Mouse (Mus musculus) T-helper 2 cell (primary cell): ENCODE measurements around the gene Ccl1.

Experiments used
- in situ Hi-C: fragments of 300-600 bp; cut with MboI, MseI; formaldehyde crosslinking; loops from one replicate; pipeline ENCODE4 v1.15.1; 2025; ENCODE audit warnings: high pct_unique_total_duplicates

Ccl1 gene

DNA sequence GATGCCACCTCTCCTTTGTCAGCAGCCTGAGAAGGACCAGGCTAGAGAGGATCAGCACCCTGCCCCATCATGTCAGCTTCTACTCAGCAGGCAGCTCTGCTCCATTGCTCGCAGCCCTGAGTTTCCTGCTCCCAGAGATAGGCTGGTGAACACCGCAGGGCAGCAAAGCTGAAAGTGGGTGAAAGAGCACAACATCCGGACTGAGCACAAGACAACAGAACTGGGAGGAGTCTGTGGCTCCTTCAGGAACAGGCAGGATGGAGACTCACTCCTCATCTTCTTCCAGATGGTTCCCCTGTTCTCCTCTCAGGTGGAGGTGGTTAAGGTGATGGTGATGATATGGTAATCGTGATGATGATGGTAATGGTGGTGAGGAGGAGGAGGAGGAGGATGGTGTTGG is at the start of gene Ccl1:
TSS of gene Ccl1 (minus strand) at position 101 of the 400 bp plus-strand sequence.
- in situ Hi-C loops, result no loop called here

DNA sequence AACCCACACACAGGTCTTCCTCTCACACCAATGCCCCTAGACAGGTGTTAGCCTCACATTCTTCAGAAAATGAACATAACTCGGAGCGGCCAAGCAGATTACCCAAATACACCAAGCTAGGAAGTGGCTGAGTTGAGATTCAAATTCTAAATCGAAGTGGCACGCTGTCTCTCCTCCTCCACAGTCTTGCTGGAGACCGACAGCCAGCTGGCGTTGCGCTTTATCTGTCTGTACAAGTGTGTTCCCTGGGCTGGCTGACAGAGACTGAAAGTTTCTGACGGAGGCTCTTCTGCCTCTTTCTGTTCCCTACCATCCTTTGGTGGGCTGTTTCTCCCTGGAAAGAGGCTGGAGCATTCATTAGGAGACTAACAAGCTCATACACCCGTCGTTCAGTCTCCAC is 45.5 kb upstream of the Ccl1 start:
- in situ Hi-C loops, result no loop called here

DNA sequence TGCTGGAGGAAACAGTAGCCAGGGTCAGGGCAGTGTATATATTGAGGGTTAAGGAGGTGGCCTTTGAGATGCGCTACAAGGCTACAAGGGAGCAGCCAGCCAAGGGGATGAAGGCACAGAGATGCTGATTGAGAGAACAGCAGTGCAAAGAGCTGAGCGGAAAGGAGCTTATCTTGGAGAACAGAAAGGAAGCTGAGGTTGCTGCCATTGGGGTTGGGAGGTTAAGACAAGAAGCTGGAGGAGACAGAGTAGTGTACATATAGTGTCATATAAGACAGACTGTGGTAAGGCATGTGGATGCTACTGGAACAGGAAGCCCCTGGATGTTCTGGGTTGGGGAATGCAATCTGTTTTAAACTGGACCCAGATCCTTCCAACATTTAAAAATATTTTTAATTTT is 35.4 kb upstream of the Ccl1 start:
- in situ Hi-C loops, result no loop called here

GRCm38 (mm10) chr11:82340416-82340815 is 34.9 kb upstream of the Ccl1 start:
- in situ Hi-C loops, result no loop called here

GRCm38 (mm10) chr11:82339921-82340401 is 34.5 kb upstream of the Ccl1 start:
- in situ Hi-C loops, result no loop called here

- in situ Hi-C loops, result no loop called here
These were observed 7.7 kb upstream of the Ccl1 start for GRCm38 (mm10) chr11:82313153-82313552.

GRCm38 (mm10) chr11:82310336-82311045 is 5.0 kb upstream of the Ccl1 start:
- in situ Hi-C loops, result no loop called here

DNA sequence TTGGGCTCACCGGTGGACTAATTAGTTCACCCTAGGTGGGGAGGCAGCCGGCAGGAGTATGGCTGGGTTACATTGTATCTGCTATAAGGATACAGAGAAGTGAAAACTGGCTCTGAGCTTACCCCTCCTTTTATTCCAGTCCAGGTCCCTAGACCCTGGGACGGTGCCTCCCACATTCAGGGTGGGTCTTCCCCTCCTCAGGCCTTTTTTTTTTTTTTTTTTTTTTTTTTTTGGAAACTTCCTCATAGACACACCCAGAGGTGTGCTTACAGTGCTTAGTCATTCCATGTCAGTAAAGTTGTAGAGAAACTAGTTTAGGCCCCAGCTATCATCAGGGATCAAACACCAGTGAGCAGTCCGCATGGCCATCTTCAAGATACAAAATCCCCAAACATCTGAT is 7.6 kb downstream of the Ccl1 start:
- in situ Hi-C loops, result no loop called here

DNA sequence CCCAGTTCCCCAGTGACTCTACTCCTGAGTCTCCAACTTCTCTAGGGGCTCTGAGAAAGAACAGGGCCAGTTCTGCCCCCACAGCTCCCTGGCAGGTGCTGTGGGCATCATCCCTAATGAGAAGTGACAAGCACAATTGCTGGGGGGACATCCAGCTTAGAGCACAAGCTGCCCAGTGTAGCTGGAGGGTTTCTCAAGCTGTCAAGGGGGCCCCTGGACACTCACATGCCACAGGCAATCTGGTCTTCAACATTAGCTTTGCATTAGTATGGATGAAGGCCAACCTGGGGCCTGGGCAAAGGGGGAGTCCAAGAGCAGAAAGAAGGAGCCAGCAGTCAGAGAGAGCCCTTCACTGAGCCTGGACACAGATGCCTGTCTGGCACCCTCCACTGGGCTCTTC is 14.6 kb downstream of the Ccl1 start:
- in situ Hi-C loops, result no loop called here

GRCm38 (mm10) chr11:82274149-82274812 is 31.2 kb downstream of the Ccl1 start:
- in situ Hi-C loops, result no loop called here

DNA sequence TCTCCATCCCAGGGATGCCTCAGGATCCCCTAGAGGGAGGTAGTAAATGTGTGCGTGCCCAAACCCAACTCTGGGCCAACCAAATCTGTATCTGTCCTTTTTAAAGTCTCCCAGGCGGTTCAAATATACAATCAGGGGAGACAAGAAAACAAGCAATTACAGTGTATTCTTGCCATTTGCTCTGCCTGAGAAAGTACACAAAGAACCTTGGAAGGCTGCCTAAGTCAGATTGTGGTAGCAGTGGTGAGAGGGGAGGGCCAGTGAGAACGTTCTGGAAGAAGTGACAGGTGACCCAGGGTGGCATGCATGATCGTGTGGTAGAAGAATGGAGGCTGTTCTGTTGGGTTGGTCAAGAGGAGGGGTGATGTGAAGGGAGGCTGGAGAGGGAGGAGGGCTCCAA is 46.4 kb downstream of the Ccl1 start:
- in situ Hi-C loops, result no loop called here

- in situ Hi-C loops, result no loop called here
These were observed 49.9 kb downstream of the Ccl1 start for GRCm38 (mm10) chr11:82255601-82256000.

- in situ Hi-C loops, result loop anchor here (5.0 kb wide), 1 partner anchor 134 kb away; the partner anchor contains the start of gene Tmem132e
These were observed 52.1 kb downstream of the Ccl1 start for GRCm38 (mm10) chr11:82253421-82253820.

DNA sequence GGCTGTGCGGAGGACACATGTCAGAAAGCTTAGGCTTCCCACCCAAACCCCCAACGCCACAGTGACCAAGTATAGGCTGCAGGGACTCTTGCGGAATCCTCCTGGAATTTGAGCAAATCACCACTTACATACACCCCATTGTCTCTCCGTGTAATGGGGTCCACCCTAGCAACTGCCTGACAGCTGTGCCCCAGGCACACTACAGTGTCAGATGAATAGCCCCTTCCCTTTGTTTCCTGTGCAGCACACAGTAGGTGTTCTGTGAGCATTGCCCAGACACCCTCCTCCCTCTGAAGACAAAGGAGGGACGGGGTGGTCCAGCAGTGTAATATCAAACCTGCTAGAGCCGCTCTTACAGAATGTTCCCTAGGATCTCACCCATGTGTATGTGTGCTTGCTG is 54.2 kb downstream of the Ccl1 start:
- in situ Hi-C loops, result loop anchor here (5.0 kb wide), 1 partner anchor 136 kb away; the partner anchor contains the start of gene Tmem132e

DNA sequence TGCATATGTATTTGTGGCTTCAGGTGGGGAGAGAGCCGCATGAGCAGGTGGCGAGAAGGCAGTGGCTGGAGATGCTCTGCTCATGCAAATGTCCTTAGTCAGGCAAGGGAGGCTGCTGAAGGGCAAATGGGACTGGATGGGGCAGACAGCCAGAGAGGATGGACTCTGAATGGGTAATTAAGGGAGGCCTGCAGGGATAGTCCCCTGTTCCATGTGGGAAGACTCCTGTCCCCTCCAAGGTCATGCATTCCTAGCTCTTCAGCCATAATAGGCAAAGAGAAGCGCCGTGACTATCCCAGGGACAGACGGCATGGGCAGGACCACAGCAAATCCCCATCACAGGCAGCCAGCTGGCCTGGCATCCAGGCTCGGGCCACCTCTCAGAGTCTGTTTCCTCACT is 55.5 kb downstream of the Ccl1 start:
- in situ Hi-C loops, result loop anchor here (5.0 kb wide), 1 partner anchor 137 kb away; the partner anchor contains the start of gene Tmem132e

DNA sequence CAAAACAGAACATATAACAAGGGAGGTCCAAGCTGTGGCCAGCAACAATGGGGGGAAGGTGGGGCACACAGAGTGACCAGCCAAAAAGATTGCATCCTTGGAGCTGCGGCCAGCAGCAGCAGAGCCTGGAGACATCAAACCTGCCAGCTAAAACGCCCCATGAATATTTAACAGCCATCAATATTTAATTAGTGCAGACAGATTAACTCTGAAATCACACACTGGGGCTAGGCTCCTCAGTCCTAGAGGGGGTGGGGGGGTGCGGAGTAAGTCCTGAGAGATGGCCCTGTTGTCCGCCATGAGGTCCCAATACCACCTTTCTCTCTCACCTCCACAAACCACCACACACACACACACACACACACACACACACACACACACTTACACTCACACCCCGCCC is 68.1 kb downstream of the Ccl1 start:
- in situ Hi-C loops, result loop anchor here (10.0 kb wide), 1 partner anchor 157 kb away; no protein-coding TSS in a partner anchor

GRCm38 (mm10) chr11:82235551-82236207 is 69.8 kb downstream of the Ccl1 start:
- in situ Hi-C loops, result loop anchor here (10.0 kb wide), 1 partner anchor 159 kb away; no protein-coding TSS in a partner anchor

DNA sequence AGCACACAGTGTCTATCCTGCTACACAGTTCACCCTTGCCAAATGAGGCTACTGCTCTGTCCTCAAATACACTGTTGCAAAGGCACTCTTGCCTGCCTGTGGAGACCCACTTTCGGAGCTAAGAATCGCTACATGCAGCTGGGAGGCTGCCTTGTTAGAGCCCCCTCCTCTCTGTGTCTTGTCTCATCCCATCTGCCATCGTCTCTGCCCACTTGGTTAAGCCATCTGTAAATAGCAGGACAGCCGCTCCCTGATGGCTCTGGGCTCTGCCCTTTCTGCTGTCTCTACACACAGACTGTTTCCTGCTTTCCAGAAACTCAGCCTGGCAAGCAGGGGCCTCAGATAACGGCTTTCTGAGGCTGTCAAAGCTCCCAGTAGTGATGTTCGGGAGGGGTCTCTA is 71.5 kb downstream of the Ccl1 start:
- in situ Hi-C loops, result loop anchor here (10.0 kb wide), 1 partner anchor 161 kb away; no protein-coding TSS in a partner anchor

DNA sequence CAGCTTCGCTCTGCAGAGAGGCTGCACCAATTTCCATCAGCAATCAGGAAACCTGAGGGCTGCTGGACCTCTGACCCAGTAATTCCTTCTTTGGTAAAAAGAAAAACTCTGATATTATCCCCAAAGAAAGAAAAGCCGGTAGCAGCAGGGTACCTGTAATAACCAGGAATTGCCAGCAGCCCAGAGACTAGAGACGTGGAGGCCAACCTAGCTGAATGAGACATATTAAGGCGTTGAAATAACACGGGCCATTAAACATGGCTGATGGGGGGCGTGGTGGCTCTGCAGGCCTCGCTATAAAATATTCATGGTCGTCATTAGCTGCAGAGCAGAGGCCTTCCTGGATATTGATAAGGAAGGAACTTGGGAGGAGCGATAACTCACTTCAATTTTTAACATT is 78.5 kb downstream of the Ccl1 start:
- in situ Hi-C loops, result no loop called here

- in situ Hi-C loops, result no loop called here
These were observed 79.6 kb downstream of the Ccl1 start for GRCm38 (mm10) chr11:82225936-82226335.

DNA sequence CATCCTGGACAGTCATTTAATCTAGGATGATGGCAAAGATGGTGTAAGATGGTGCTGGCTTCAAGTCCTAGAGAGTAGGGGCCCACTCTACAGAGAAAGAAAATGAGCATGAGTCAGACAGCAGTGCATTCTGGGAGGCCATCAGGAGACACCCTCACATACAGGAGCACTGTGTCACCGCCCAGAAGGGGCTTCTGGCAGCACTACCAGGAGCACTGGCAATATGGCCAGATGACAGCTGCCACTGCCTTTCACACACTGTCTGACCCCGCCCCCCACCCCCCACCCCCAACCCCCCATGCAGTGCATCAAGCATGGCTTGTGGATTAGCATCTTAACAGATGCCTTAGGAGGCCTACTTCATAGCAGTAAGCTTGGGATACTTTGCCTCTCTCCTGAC is 89.0 kb downstream of the Ccl1 start:
- in situ Hi-C loops, result no loop called here

DNA sequence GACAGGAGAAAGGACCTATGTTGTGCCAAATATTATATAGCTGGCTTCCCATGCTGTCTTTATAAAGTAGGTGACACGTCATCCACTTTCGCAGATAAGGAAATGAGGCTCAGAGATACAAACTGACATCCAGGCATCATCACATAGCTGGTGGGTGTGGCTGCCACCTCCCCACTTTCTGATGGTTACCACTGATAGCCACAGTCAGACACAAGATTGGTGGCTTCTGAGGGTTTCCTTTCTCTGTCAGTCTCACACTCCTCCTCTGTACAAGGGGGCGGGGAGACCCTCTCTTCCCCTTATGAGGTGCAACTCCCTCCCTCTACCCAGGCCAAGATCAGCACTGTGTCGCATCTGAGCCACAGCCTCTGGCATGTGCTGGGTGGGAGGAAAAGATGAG is 91.1 kb downstream of the Ccl1 start:
- in situ Hi-C loops, result no loop called here
